In genomic region chr2:25865412-25865811, GRCm38 (mm10) we compare ENCODE assay signal across 10 mouse cellular contexts. TPM values are rescaled to one million over a fixed set of nuclear protein-coding genes. Genes with fewer than 3 reads are reported as not detected.
DNase-seq lines count a peak whose midpoint lies in the region; TF ChIP-seq lines count a peak whose summit lies in the region.
"Had no signal": no experiment of that assay in that cellular context is flagged by ENCODE, and none has a peak within 500 bp of the region (broad histone marks: within the 10 kb centered on the region; RNA-seq: fewer than 3 reads in every experiment).

No protein-coding gene starts in this region.

- H3K36me3 ChIP-seq in testis, adult 2 months (ENCODE audit: control insufficient read depth, insufficient read depth, low read length), result no peaks in the 10 kb centered on the region

- peak; percentile 28; the same call in 1 of the 2 replicates for TF ChIP-seq CTCF in testis, adult 2 months (IDR thresholded peaks at IDR 0.05; ENCODE audit: control insufficient read depth, insufficient read depth, insufficient replicate concordance, low read depth, low read length)

- TF ChIP-seq POLR2A in testis, adult 2 months (IDR thresholded peaks at IDR 0.05; ENCODE audit: control insufficient read depth, low read depth, low read length), result no peak

- H3K27me3 ChIP-seq in testis, adult 2 months (ENCODE audit: control insufficient read depth, insufficient read depth, low read length), result no peaks in the 10 kb centered on the region

- peaks cover 27% of the 10 kb centered on the region for H3K4me1 ChIP-seq in testis, adult 2 months (ENCODE audit: control insufficient read depth, insufficient read depth, low read length)

- peak; percentile 11 for DNase-seq in embryo, embryonic 11 days
- no peak for DNase-seq in embryo, embryonic 9.5 days (ENCODE audit: extremely low spot score)
- no peak for DNase-seq in testis, postnatal 14 days (ENCODE audit: low spot score)
- peak; percentile 35 to 79 for DNase-seq in left cerebral cortex, adult 8-10 months (ENCODE audit: low spot score in 2 of 2)
- DNase-seq in right cerebral cortex, postnatal 4 days, result peak; percentile 57
- DNase-seq in adrenal gland, adult 18-20 months (ENCODE audit: low spot score in 2 of 2), result no peak
- no peak for DNase-seq in heart, adult 8-10 months (ENCODE audit: low spot score)

- H3K27ac ChIP-seq in testis, adult 2 months (ENCODE audit: control insufficient read depth, insufficient read depth, low read depth, low read length), result no peak overlapping the region

- no peak overlapping the region for H3K4me3 ChIP-seq in testis, adult 2 months (ENCODE audit: control insufficient read depth, low read depth, low read length)
- H3K4me3 ChIP-seq: megakaryocyte, embryonic 14.5 days had no signal

RNA-seq across cellular contexts. Expression of gene Kcnt1, which starts 1.9 kb away (rescaled TPM):
- 6.8 and 7.8 TPM in 2 replicates for polyA plus RNA-seq in testis, adult 2 months (2012; rRNA removed)
- 100 to 1,000 TPM; 132 to 138 (median 136) TPM for total RNA-seq in left cerebral cortex, adult 8-10 months (2022)
- total RNA-seq in adrenal gland, adult 18-20 months (2021), result 1 to 10 TPM; 3.7 to 3.8 TPM
- under 1 TPM; 0.44 to 0.90 (median 0.59) TPM for total RNA-seq in heart, adult 8-10 months (2022)

RNA-seq across cellular contexts. Expression of gene Sohlh1, which starts 18.4 kb away (rescaled TPM):
- polyA plus RNA-seq in testis, adult 2 months (2012; rRNA removed), result 8.0 and 8.5 TPM in 2 replicates
- not detected for total RNA-seq in left cerebral cortex, adult 8-10 months (2022)
- not detected for total RNA-seq in adrenal gland, adult 18-20 months (2021)
- total RNA-seq in heart, adult 8-10 months (2022), result not detected
- total RNA-seq: heart, postnatal 14 days had no signal

RNA-seq across cellular contexts. Expression of gene Lcn9, which starts 42.5 kb away (rescaled TPM):
- polyA plus RNA-seq in testis, adult 2 months (2012; rRNA removed), result not detected in 2 replicates
- not detected for total RNA-seq in left cerebral cortex, adult 8-10 months (2022)
- not detected for total RNA-seq in adrenal gland, adult 18-20 months (2021)
- total RNA-seq in heart, adult 8-10 months (2022), result not detected
- total RNA-seq: heart, postnatal 14 days had no signal

RNA-seq across cellular contexts. Expression of gene Glt6d1, which starts 49.8 kb away (rescaled TPM):
- polyA plus RNA-seq in testis, adult 2 months (2012; rRNA removed), result 55.2 and 62.6 TPM in 2 replicates
- total RNA-seq in left cerebral cortex, adult 8-10 months (2022), result not detected
- total RNA-seq in adrenal gland, adult 18-20 months (2021), result not detected
- not detected for total RNA-seq in heart, adult 8-10 months (2022)
- total RNA-seq: heart, postnatal 14 days had no signal

Comparison
In these comparisons a context has a peak if more than half of its experiments do, and no peak if none do; other contexts are left out.
1. DNase-seq: peak in embryo, embryonic 11 days (single experiment), left cerebral cortex, adult 8-10 months (2 of 2) and right cerebral cortex, postnatal 4 days (single experiment); none in embryo, embryonic 9.5 days (single experiment), testis, postnatal 14 days (single experiment), adrenal gland, adult 18-20 months (0 of 2) and heart, adult 8-10 months (single experiment).
2. RNA of gene Kcnt1, which starts 1.9 kb away (total RNA-seq): 132 to 138 TPM in left cerebral cortex, adult 8-10 months; 3.7 to 3.8 TPM in adrenal gland, adult 18-20 months and 0.44 to 0.90 TPM in heart, adult 8-10 months; every median in the first group is over 10 times any median in the second.